Mouse (Mus musculus) hindbrain, postnatal 0 days (tissue): ENCODE data around the gene Tktl2. TPM values are rescaled to one million over a fixed set of nuclear protein-coding genes. Genes with fewer than 3 reads are reported as not detected.

Source experiments
- ATAC-seq: fragments of 200-750 bp; cut with Nextera tagmentation; 2 replicates; pipeline ENCODE4 v1.8.0; 2017; ENCODE audit warnings: mild to moderate bottlenecking, moderate TSS enrichment, moderate library complexity
- DNase-seq: peaks from one replicate; pipeline ENCODE4 v3.0.0-alpha.2; 2015; ENCODE audit warnings: low spot score
- H3K27ac ChIP-seq: fragments of 300-500 bp; sonication (generic); 2 replicates; pipeline ENCODE4 v1.5.1; 2014; ENCODE audit warnings: mild to moderate bottlenecking
- H3K27me3 ChIP-seq: fragments of 300-500 bp; sonication (generic); 2 replicates; pipeline ENCODE4 v1.6.1; 2014; ENCODE audit warnings: low read length, mixed read lengths; ENCODE audit not compliant: insufficient read depth
- H3K36me3 ChIP-seq: fragments of 300-500 bp; sonication (generic); 2 replicates; pipeline ENCODE4 v1.6.1; 2014; ENCODE audit warnings: low read length, mixed read lengths; ENCODE audit not compliant: insufficient read depth
- H3K4me1 ChIP-seq: fragments of 300-500 bp; sonication (generic); 2 replicates; pipeline ENCODE4 v1.6.1; 2014; ENCODE audit warnings: antibody characterized with exemption, low read length, mixed read lengths; ENCODE audit not compliant: insufficient read depth
- H3K4me2 ChIP-seq: fragments of 300-500 bp; sonication (generic); 2 replicates; pipeline ENCODE4 v1.6.1; 2014; ENCODE audit warnings: low read depth, mild to moderate bottlenecking, low read length, moderate library complexity, mixed read lengths
- H3K4me3 ChIP-seq: fragments of 300-500 bp; sonication (generic); 2 replicates; pipeline ENCODE4 v1.5.1; 2014; ENCODE audit warnings: low read length
- H3K9ac ChIP-seq: fragments of 300-500 bp; sonication (generic); replicated peaks from 2 replicates; pipeline ENCODE4 v1.6.1; 2014; ENCODE audit warnings: mild to moderate bottlenecking, low read length, moderate library complexity, mixed read lengths
- H3K9me3 ChIP-seq: fragments of 300-500 bp; sonication (generic); 2 replicates; pipeline ENCODE4 v1.6.1; 2016; ENCODE audit warnings: low read length, mixed read lengths
- CTCF ChIP-seq: IDR thresholded peaks from 2 replicates; pipeline ENCODE4 v1.5.1; 2016; ENCODE audit warnings: antibody characterized with exemption, control low read depth, low read depth
- WGBS: fragments of 180-500 bp; shearing (Covaris S2); extraction: QIAGEN DNeasy Blood & Tissue Kit; methylation state at CpG from one replicate; pipeline ENCODE4 v1.1.7; 2014; 5-methylcytosine and 5-hydroxymethylcytosine counted together
- polyA plus RNA-seq: library from polyadenylated mRNA; unstranded; fragments of >200 nt; fragmentation: Nextera tagmentation; extraction: Ambion mirVana; gene quantifications from 2 replicates; pipeline ENCODE4 v1.2.1, GENCODE M21; 2015
- total RNA-seq: library from RNA; depleted of rRNA; stranded (reverse); fragments of >200 nt; gene quantifications from 2 replicates; pipeline ENCODE4 v1.2.3, GENCODE M21; 2014; rRNA removed

Tktl2 gene
- total RNA-seq (0.16 and 0.43 TPM in 2 replicates), polyA plus RNA-seq (0.05 and 0.08 TPM in 2 replicates)

DNA sequence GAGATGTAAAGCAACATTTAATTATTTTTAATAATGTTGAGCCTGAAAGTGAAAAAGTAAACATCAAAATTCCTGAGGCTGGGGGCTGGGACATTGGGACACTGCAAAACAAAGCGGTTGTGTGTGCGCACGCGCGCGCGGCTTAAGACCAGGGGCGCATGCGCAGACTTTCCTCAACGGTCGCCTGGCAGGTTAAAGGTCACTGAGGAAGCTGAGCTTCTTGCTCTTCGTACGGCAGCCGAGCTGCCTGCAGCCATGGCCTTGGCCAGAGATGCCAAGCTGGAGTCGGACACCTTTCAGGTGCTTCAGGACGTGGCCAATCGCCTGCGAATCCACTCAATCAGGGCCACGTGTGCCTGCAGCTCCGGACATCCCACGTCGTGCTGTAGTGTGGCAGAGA lies at the start of gene Tktl2:
Gene Tktl2 (plus strand): TSS at position 220 of the 400 bp plus-strand sequence.
- no peak within 1 kb of the TSS for H3K9ac ChIP-seq
- H3K4me2 ChIP-seq = no peak within 1 kb of the TSS
- H3K27ac ChIP-seq = no peak within 1 kb of the TSS
- no peak for TF ChIP-seq CTCF
- H3K36me3 ChIP-seq = no peaks in the 10 kb centered on the region
- no peaks in the 10 kb centered on the region for H3K27me3 ChIP-seq
- 97% methylated on average over 22 of the region's 22 CpGs for WGBS
- DNase-seq = no peak
- H3K9me3 ChIP-seq = no peaks in the 10 kb centered on the region
- ATAC-seq = no peak
- no peak within 1 kb of the TSS for H3K4me3 ChIP-seq
- no peaks in the 10 kb centered on the region for H3K4me1 ChIP-seq

DNA sequence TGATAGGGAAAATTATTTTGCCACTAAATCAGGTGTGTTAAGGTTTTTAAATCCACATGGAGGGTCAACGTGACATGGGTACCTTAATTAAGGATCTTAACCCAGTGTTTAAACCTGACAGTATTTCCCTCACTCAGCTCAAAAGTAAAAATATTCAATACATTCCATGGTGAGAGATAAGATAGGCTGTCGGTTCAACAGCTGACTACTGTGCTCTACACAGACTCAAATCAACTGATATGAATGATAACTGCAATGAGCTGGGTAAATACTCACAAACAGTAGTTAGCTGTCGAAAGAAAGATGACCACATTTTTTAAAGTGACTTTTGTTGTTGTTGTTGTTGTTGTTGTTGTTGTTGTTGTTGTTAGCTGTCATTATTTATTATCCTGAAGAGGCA lies 41.7 kb upstream of the Tktl2 start:
- Histone ChIP-seq H3K36me3 (no peaks in the 10 kb centered on the region), H3K4me1 (no peaks in the 10 kb centered on the region), H3K9me3 (no peaks in the 10 kb centered on the region), H3K4me2 (no peak overlapping the region), H3K9ac (no peak overlapping the region), H3K4me3 (no peak overlapping the region), H3K27ac (no peak overlapping the region), H3K27me3 (no peaks in the 10 kb centered on the region)
- ATAC-seq (no peak), DNase-seq (no peak)
- TF ChIP-seq CTCF = no peak
- 87% methylated on average over 3 of the region's 3 CpGs for WGBS

DNA sequence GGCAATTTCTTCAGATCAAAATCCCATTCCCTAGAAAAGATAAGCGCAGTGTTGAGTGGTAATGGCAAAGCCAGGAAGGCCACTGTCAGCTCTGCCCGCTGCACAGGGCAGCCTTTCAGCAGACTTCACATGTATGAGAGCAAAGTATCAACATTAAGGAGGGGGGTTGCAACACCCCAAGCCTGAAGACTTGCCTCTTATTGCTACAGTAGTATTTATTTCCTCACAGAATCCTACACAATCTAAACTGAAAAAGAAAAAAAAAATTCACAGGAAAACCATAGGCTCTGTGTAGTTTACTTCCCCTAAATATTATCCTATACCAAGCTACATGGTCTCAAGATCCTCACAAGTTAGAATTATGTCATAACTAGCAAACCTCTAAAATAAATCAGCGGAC lies 34.7 kb upstream of the Tktl2 start:
- peaks cover 26% of the 10 kb centered on the region for H3K36me3 ChIP-seq
- H3K9ac ChIP-seq = no peak overlapping the region
- no peak for ATAC-seq

DNA sequence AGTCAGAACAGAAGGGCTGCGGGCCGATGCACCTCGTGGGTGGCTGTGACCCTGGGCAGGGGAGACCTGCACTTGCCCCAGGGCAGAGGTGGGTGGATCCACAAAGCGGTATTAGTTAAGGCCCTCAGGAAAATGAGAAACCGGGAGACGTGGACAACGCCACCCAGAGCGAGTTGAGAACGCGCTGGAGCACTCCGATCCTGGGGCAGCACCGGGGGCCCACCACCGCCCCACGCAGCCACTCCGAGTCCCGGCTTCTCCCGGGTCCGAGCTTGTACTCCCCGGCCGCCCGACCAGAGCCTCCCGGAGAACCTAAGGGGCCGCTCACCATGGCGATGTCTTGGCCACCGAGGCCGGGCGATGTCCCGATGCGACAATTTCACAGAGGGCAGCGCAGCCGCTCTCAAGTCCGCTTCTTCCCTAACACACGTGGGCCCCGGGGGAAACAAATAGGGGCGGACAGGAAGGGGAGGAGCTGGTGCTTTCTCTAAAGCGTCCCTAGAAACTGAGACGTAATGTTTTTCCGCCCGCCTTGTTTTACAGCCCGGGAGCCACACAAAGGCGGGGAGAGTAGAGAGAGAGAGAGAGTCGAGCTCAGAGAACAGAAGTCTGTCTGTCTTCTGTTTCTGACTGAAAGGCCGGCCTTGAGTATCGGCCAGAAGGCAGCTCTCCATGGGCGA lies 25.3 kb upstream of the Tktl2 start, which contains the start of gene Tma16:
Gene Tma16 (minus strand): TSS at position 447 of the 680 bp plus-strand sequence.
- under 1% methylated on average over 45 of the region's 45 CpGs for WGBS
- DNase-seq (peak; percentile 93), ATAC-seq (peak; percentile 98)
- H3K4me2 ChIP-seq = peak within 1 kb of the TSS; percentile 77
- H3K27me3 ChIP-seq = no peaks in the 10 kb centered on the region
- H3K4me3 ChIP-seq = peak within 1 kb of the TSS; percentile 95
- peaks cover 8% of the 10 kb centered on the region for H3K36me3 ChIP-seq
- H3K9ac ChIP-seq = peak within 1 kb of the TSS; percentile 84
- H3K9me3 ChIP-seq = no peaks in the 10 kb centered on the region
- no peak for TF ChIP-seq CTCF
- peaks cover 6% of the 10 kb centered on the region; the same call in 1 of the 2 replicates for H3K4me1 ChIP-seq
- H3K27ac ChIP-seq = peak within 1 kb of the TSS; percentile 79

More for the DNA sequence above, 34.7 kb upstream of the Tktl2 start:
- Histone ChIP-seq H3K4me1 (no peaks in the 10 kb centered on the region), H3K4me2 (no peak overlapping the region), H3K4me3 (no peak overlapping the region), H3K9me3 (no peaks in the 10 kb centered on the region), H3K27ac (no peak overlapping the region), H3K27me3 (no peaks in the 10 kb centered on the region)
- no peak for DNase-seq
- TF ChIP-seq CTCF = no peak
- WGBS = 93% methylated on average over 3 of the region's 3 CpGs

DNA sequence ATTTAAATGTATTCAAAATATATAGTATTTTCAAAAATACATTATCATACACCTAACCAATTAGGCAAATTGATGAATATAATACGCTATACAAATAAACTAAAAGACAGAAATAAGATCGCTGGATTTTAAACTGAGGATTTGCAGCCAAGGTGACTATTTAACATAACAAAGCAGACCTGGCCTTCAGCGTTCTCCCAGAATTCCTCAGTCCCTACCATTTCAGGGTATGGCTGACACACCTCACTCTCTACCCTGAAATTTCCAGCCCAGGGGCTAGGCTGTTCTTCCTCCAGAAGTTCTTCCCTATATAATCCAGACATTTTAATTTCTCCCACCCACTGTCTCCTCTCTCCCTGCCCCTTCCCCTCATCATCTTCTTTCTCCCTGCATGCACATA lies 23.0 kb upstream of the Tktl2 start:
- no peak for TF ChIP-seq CTCF
- Histone ChIP-seq H3K27me3 (no peaks in the 10 kb centered on the region), H3K9ac (no peak overlapping the region), H3K4me3 (no peak overlapping the region), H3K4me1 (peaks cover 6% of the 10 kb centered on the region; the same call in 1 of the 2 replicates), H3K4me2 (no peak overlapping the region), H3K9me3 (no peaks in the 10 kb centered on the region), H3K27ac (no peak overlapping the region), H3K36me3 (no peaks in the 10 kb centered on the region)
- DNase-seq = no peak
- no peak for ATAC-seq
- 50% methylated on average over 3 of the region's 3 CpGs for WGBS

DNA sequence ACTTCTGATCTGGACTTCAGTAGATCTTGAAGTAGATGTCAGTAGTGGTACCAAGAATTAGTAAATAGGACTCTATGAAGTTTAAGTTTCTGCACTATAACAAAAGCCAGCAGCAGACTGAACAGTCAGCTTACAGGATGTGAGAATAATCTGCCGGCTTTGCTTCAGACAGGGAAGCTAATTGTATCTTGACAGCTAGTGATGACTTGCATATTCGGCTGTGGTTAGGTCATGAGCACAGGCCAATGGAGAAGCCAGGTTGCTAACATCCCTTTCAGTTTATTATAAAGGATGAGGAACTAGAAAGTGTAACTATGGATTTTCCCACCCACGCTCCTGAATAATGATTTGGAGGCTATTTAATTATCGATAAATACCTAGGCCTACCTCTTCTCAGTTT lies 20.9 kb upstream of the Tktl2 start:
- Histone ChIP-seq H3K4me3 (no peak overlapping the region), H3K27me3 (no peaks in the 10 kb centered on the region), H3K9ac (no peak overlapping the region), H3K27ac (no peak overlapping the region), H3K9me3 (no peaks in the 10 kb centered on the region), H3K4me2 (no peak overlapping the region), H3K36me3 (no peaks in the 10 kb centered on the region), H3K4me1 (no peaks in the 10 kb centered on the region)
- no peak for ATAC-seq
- no peak for DNase-seq
- no peak for TF ChIP-seq CTCF
- 87% methylated on average over 4 of the region's 4 CpGs for WGBS

DNA sequence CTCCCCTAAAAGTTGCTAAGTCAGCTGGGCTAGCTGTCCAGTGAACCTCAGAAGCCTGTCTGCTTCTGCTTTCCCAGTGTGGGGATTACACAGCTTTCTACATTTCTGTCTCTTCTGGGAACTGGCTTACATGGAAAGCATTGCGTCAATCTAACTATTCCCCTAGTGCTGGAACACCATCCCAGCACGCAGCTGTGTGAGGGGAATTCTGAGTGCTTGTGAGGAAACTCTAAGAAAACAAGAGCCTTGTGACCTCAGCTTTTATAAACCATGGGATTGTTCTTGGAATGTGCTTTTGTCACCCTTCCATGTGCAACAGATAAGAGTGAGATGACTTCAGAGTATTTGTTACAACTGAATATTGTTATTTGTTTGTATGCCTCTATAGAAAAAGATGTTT lies 17.1 kb upstream of the Tktl2 start:
- H3K4me2 ChIP-seq = no peak overlapping the region
- TF ChIP-seq CTCF = no peak
- no peak overlapping the region for H3K27ac ChIP-seq
- WGBS = 59% methylated on average over 2 of the region's 2 CpGs
- no peak for ATAC-seq
- DNase-seq = no peak
- no peaks in the 10 kb centered on the region for H3K27me3 ChIP-seq
- H3K9ac ChIP-seq = no peak overlapping the region
- H3K4me1 ChIP-seq = no peaks in the 10 kb centered on the region
- H3K4me3 ChIP-seq = no peak overlapping the region
- H3K9me3 ChIP-seq = no peaks in the 10 kb centered on the region
- no peaks in the 10 kb centered on the region for H3K36me3 ChIP-seq
